Mouse (Mus musculus) MEL (cell line): Measurements from ENCODE around the gene Fam131c.

ENCODE experiments used
- CTCF ChIP-seq, 3 experiments: IDR thresholded peaks in 2 of 3; conservative IDR thresholded peaks in 1 of 3; 2 replicates each; pipeline ENCODE4 v1.5.1; 2011 to 2012; ENCODE audit warnings: low read length in 3 of 3, low read depth in 2 of 3, mild to moderate bottlenecking in 2 of 3, improper control_type of control experiment in 1 of 3, inconsistent platforms in 1 of 3, mixed read lengths in 1 of 3, moderate library complexity in 1 of 3; ENCODE audit not compliant: control insufficient read depth in 1 of 3, insufficient read depth in 1 of 3, poor library complexity in 1 of 3, severe bottlenecking in 1 of 3
- JUND ChIP-seq: IDR thresholded peaks from 2 replicates; pipeline ENCODE4 v1.6.1; 2011; ENCODE audit warnings: low read depth, mild to moderate bottlenecking, improper control_type of control experiment, low read length
- MAX ChIP-seq: IDR thresholded peaks from 2 replicates; pipeline ENCODE4 v1.6.1; 2011; ENCODE audit warnings: low read length, improper control_type of control experiment
- POLR2AphosphoS2 ChIP-seq: IDR thresholded peaks from 2 replicates; pipeline ENCODE4 v1.6.1; 2011; ENCODE audit warnings: low read length, improper control_type of control experiment
- POLR2AphosphoS5 ChIP-seq: IDR thresholded peaks from 2 replicates; pipeline ENCODE4 v1.6.1; 2012; ENCODE audit warnings: low read depth, borderline replicate concordance, mild to moderate bottlenecking, inconsistent platforms, low read length, moderate library complexity, mixed read lengths
- TBP ChIP-seq: IDR thresholded peaks from 2 replicates; pipeline ENCODE4 v1.8.0; 2011; ENCODE audit warnings: low read depth, low read length, improper control_type of control experiment
- USF2 ChIP-seq, 2 experiments: IDR thresholded peaks; 2 replicates each; pipeline ENCODE4 v1.6.1; 2011 to 2012; ENCODE audit warnings: improper control_type of control experiment in 2 of 2, low read length in 2 of 2, borderline replicate concordance in 1 of 2, inconsistent platforms in 1 of 2, low read depth in 1 of 2, mild to moderate bottlenecking in 1 of 2; ENCODE audit not compliant: insufficient read depth in 1 of 2

- TF ChIP-seq POLR2AphosphoS2 (no peak), CTCF (IDR thresholded peaks at IDR 0.05 in 2 of 3, conservative IDR thresholded peaks at IDR 0.05 in 1 of 3; ENCODE audit: control insufficient read depth in 1 of 3, insufficient read depth in 1 of 3, low read depth in 2 of 3, low read length in 3 of 3, poor library complexity in 1 of 3, severe bottlenecking in 1 of 3) (no peak), MAX (no peak), JUND (no peak), POLR2AphosphoS5 (no peak), TBP (no peak), USF2 (IDR thresholded peaks at IDR 0.05; ENCODE audit: borderline replicate concordance in 1 of 2, insufficient read depth in 1 of 2, low read depth in 1 of 2, low read length in 2 of 2) (no peak)
These were observed 32.2 kb downstream of the Fam131c start for GRCm38 (mm10) chr4:141400171-141400570.
